Mouse (Mus musculus) common myeloid progenitor, adult 5-6 weeks (primary cell): ENCODE results near the gene Qpct. TPM values are rescaled to one million over a fixed set of nuclear protein-coding genes. Genes with fewer than 3 reads are reported as not detected.

Experiments
- total RNA-seq: library from RNA; stranded (forward); fragments of 200-1000, 187-1606 nt; gene quantifications from 2 replicates; pipeline ENCODE4 v1.2.3, GENCODE M21; 2017

Qpct gene
- total RNA-seq, 1 experiment from 2014 or later, result 1.3 TPM

Other genes with a start within 250 kb of the Qpct start
- 18.8 and 26.5 TPM in 2 replicates for gene Heatr5b, start 216.5 kb upstream of the Qpct start, total RNA-seq
- gene Gpatch11, start 216.3 kb upstream of the Qpct start, total RNA-seq, result 22.2 and 36.1 TPM in 2 replicates
- gene Eif2ak2, start 169.3 kb upstream of the Qpct start, total RNA-seq, result 49.8 and 61.1 TPM in 2 replicates
- gene Sult6b1, start 144.9 kb upstream of the Qpct start, total RNA-seq, result not detected in 2 replicates
- gene Cebpzos, start 135.4 kb upstream of the Qpct start, total RNA-seq, result 54.9 and 65.9 TPM in 2 replicates
- gene Cebpz, start 114.8 kb upstream of the Qpct start, total RNA-seq, result 145 and 168 TPM in 2 replicates
- gene Ndufaf7, start 114.8 kb upstream of the Qpct start, total RNA-seq, result 42.6 and 44.0 TPM in 2 replicates
- 47.2 and 48.6 TPM in 2 replicates for gene Prkd3, start 31.1 kb upstream of the Qpct start, total RNA-seq